Mouse (Mus musculus) limb, embryonic 15.5 days (tissue): ENCODE results near the gene Nmnat3. TPM values are rescaled to one million over a fixed set of nuclear protein-coding genes. Genes with fewer than 3 reads are reported as not detected.

Source experiments
- polyA plus RNA-seq: library from polyadenylated mRNA; unstranded; fragments of >200 nt; fragmentation: Nextera tagmentation; extraction: Ambion mirVana; gene quantifications from 2 replicates; pipeline ENCODE4 v1.2.1, GENCODE M21; 2015

The Nmnat3 gene
- polyA plus RNA-seq, 1 experiment from 2014 or later = 5.4 TPM

Other genes with a start within 250 kb of the Nmnat3 start
- gene Rbp1, start 135.5 kb downstream of the Nmnat3 start, polyA plus RNA-seq = 34.2 and 34.5 TPM in 2 replicates
- gene Rbp2, start 198.7 kb downstream of the Nmnat3 start, polyA plus RNA-seq = 33.1 and 44.4 TPM in 2 replicates